Mouse (Mus musculus) olfactory bulb, adult 2 months (tissue): ENCODE results near the gene Tox2.

Experiments used
- CTCF ChIP-seq: fragments of 200-500 bp; IDR thresholded peaks from 2 replicates; pipeline ENCODE4 v1.5.1; 2012; ENCODE audit warnings: low read depth, mild to moderate bottlenecking, low read length, moderate library complexity; ENCODE audit not compliant: insufficient read depth
- POLR2A ChIP-seq: fragments of 200-500 bp; IDR thresholded peaks from 2 replicates; pipeline ENCODE4 v1.6.1; 2012; ENCODE audit warnings: mild to moderate bottlenecking, low read depth, low read length, moderate library complexity; ENCODE audit not compliant: insufficient read depth

DNA sequence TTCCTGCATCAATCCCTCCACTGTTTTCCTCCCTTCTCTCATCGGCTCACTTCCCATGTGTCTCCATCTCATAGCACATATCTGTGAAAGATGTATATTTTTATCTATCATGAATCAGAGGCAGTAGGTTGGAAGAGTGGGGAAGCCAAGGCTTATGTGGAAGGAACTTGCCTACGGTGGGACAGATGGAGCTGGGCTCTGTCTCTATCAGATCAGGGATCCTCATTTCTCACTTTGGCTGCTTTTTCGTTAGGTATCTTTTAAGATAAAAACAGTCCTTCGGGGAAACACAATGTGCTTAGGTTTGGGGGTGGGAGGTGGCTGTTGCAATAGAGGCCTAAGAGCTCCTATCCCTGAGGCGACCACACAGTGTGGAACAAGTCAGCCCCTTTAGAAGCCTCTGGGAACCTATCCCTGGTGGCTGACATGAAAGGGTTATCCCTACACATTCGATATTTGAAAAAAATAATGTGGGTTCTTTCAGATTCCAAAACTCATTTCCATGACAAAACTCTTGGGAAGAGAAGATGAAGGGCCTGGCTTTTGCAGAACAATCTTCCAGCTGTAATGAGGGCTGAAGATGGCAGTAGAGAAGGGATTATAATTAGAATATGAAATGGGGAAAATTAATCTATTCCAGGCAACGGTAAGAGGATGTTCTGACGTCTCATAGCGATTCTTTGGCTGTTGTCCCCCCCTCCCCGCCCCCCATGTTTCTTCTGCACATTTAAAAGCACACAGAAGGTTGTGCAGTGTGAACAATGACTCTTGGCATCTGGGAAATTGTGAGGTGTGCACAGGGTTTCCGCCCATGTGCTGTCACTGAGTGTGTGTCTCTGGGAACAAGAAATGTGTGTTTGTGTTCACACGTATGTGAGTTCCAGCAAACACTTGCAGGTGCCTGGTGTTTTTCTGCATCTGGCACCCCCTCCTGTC is 41.3 kb downstream of the Tox2 start:
- TF ChIP-seq POLR2A (no peak), CTCF (no peak)
